Mouse (Mus musculus) erythroblast, embryonic 14.5 days (primary cell): Measurements from ENCODE around the gene Gclm. TPM values are rescaled to one million over a fixed set of nuclear protein-coding genes. Genes with fewer than 3 reads are reported as not detected.

ENCODE experiments used
- H3K27me3 ChIP-seq: 2 replicates; pipeline ENCODE4 v1.6.1; 2012; ENCODE audit warnings: inconsistent platforms; ENCODE audit not compliant: control insufficient read depth
- H3K36me3 ChIP-seq: 2 replicates; pipeline ENCODE4 v1.6.1; 2012; ENCODE audit warnings: mild to moderate bottlenecking, inconsistent platforms; ENCODE audit not compliant: control insufficient read depth
- H3K4me1 ChIP-seq: 2 replicates; pipeline ENCODE4 v1.6.1; 2012; ENCODE audit warnings: inconsistent platforms; ENCODE audit not compliant: control insufficient read depth
- H3K4me3 ChIP-seq: replicated peaks from 2 replicates; pipeline ENCODE3; 2012; ENCODE audit warnings: moderate library complexity, mild to moderate bottlenecking, inconsistent platforms
- H3K9me3 ChIP-seq: 2 replicates; pipeline ENCODE4 v1.6.1; 2012; ENCODE audit warnings: low read length, inconsistent platforms, mixed read lengths; ENCODE audit not compliant: control insufficient read depth
- GATA1 ChIP-seq: IDR thresholded peaks from 2 replicates; pipeline ENCODE4 v1.6.1; 2012; ENCODE audit warnings: low read length, inconsistent platforms, mixed read lengths
- TAL1 ChIP-seq: IDR thresholded peaks from 3 replicates; pipeline ENCODE4 v1.6.1; 2012; ENCODE audit warnings: low read length, inconsistent platforms, mixed read lengths
- polyA plus RNA-seq: library from polyadenylated mRNA; stranded (reverse); fragments of >175 nt; gene quantifications from 2 replicates; pipeline ENCODE4 v1.2.3, GENCODE M21; 2012

Gclm gene
- polyA plus RNA-seq, 1 experiment: 137 TPM

DNA sequence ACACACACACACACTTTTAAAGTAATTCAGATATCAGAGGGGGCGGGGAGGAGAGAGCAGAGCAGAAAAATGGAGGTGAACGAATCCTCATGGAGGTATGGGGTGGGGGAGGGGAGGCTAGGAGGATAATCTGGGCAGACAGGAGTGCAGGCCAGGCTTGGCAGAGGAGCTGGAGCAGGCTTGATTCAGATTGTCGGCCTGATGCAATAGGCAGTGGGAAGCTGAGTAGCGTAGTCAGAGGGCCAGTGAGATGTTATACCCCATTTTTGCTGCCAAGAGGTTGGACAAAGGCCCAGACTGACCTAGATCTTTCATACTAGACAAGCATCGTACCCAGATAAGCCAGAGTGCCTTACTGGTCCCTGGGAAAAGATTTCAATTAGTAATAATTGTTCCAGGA is 51.6 kb downstream of the Gclm start:
- TF ChIP-seq GATA1: no peak
- no peak for TF ChIP-seq TAL1
- no peaks in the 10 kb centered on the region for H3K9me3 ChIP-seq
- H3K4me3 ChIP-seq: no peak overlapping the region
- H3K36me3 ChIP-seq: no peaks in the 10 kb centered on the region
- H3K27me3 ChIP-seq: peaks cover 29% of the 10 kb centered on the region
- peaks cover 31% of the 10 kb centered on the region for H3K4me1 ChIP-seq

GRCm38 (mm10) chr3:122300983-122301919 is 55.9 kb downstream of the Gclm start:
- Histone ChIP-seq H3K9me3 (no peaks in the 10 kb centered on the region), H3K4me1 (no peaks in the 10 kb centered on the region), H3K36me3 (no peaks in the 10 kb centered on the region), H3K4me3 (no peak overlapping the region), H3K27me3 (no peaks in the 10 kb centered on the region; the same call in 1 of the 2 replicates)
- TF ChIP-seq TAL1 (no peak), GATA1 (no peak)

DNA sequence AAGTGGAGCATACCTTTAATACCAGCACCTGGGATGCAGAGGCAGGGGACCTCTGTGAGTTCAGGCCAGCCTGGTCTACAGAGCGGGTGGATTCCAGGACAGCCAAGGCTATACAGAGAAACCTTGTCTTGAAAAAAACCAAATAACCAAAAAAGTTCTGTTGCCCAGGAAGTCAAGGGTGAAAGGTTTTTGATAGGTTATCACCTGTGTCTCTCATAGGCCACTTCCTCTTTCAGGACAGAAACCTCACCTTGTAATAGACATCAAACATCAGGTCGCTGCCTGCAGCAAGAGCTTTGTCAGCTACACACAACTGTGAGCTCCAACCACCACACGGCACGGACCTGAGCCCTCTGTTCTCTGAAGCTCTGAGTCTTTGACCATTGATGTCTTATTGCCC is 59.2 kb downstream of the Gclm start:
- no peaks in the 10 kb centered on the region for H3K36me3 ChIP-seq
- no peak overlapping the region for H3K4me3 ChIP-seq
- TF ChIP-seq TAL1 (no peak), GATA1 (no peak)
- H3K4me1 ChIP-seq: no peaks in the 10 kb centered on the region
- no peaks in the 10 kb centered on the region for H3K9me3 ChIP-seq
- H3K27me3 ChIP-seq: no peaks in the 10 kb centered on the region

DNA sequence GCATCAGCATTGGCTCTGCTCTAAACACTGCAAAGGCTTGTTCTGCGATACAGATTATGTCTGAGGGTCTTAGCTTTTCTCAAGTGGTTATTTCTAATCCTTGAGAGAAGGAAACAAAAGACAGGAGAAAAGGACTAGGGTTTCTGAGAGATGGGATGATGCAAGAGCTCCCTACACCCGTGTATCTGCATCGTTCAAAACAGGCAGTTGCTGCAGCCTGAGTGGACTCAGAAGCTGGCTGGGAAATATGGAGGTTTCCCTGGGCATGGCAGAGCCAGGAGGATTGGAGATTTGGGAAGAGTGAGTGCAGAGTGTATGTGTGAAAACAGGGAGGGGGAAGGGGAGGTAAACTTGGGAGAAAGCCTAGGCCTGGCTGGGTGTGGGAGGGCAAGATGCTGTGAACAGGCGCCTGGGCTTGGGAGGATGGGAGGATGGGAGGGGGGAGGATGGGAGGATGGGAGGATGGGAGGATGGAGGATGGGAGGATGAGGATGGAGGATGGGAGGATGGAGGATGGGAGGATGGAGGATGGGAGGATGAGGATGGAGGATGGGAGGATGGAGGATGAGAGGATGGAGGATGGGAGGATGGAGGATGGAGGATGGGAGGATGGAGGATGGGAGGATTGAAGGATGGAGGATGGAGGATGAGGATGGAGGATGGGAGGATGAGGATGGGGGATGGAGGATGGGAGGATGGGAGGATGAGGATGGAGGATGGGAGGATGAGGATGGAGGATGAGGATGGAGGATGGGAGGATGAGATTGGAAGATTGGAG is 62.7 kb downstream of the Gclm start:
- H3K9me3 ChIP-seq: no peaks in the 10 kb centered on the region
- H3K27me3 ChIP-seq: no peaks in the 10 kb centered on the region
- no peaks in the 10 kb centered on the region for H3K36me3 ChIP-seq
- no peak overlapping the region for H3K4me3 ChIP-seq
- H3K4me1 ChIP-seq: no peaks in the 10 kb centered on the region
- TF ChIP-seq TAL1 (no peak), GATA1 (no peak)

GRCm38 (mm10) chr3:122308981-122309380 is 63.6 kb downstream of the Gclm start:
- Histone ChIP-seq H3K9me3 (no peaks in the 10 kb centered on the region), H3K27me3 (no peaks in the 10 kb centered on the region), H3K36me3 (no peaks in the 10 kb centered on the region), H3K4me3 (no peak overlapping the region), H3K4me1 (no peaks in the 10 kb centered on the region)
- TF ChIP-seq TAL1 (no peak), GATA1 (no peak)

- no peaks in the 10 kb centered on the region; the same call in 1 of the 2 replicates for H3K27me3 ChIP-seq
- H3K4me1 ChIP-seq: no peaks in the 10 kb centered on the region
- no peaks in the 10 kb centered on the region for H3K36me3 ChIP-seq
- H3K4me3 ChIP-seq: no peak overlapping the region
- H3K9me3 ChIP-seq: no peaks in the 10 kb centered on the region
- TF ChIP-seq GATA1 (no peak), TAL1 (no peak)
Measured at GRCm38 (mm10) chr3:122312078-122312477, 66.7 kb downstream of the Gclm start.

DNA sequence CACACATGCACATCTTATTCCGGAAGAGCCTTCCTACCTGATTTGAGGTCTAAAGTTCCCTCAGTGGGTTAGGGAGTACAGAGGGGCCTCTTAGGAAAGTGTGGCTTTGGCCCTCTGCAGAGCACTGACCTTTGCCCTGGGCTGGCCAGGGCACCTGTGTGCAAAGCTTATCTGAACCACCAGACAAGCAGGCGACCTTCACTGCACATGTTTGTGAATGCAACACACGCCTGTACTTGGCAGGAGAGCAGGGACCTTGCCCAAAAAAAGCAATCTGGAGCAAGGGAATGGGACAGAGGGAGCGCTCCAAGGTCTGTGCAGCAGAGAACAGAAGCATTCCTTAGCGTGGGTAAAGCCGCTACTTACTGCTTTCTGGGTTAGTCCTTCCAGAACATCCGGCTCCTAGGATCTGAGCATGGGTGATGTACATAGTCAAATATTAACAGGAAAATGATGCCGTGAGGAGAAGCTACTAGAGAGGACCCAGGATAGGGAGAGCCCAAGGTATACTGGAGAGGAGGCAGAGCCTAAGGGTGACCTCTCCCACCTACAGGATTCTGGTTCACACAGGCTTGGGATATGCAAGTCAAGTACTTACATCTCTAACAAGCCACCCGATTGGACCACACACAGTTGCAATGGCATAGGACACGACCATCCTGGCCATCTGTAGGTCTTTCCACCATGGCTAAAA is 67.7 kb downstream of the Gclm start:
- Histone ChIP-seq H3K9me3 (no peaks in the 10 kb centered on the region), H3K4me1 (no peaks in the 10 kb centered on the region)

GRCm38 (mm10) chr3:122313936-122314335 is 68.6 kb downstream of the Gclm start:
- H3K4me1 ChIP-seq: no peaks in the 10 kb centered on the region
- H3K9me3 ChIP-seq: no peaks in the 10 kb centered on the region
- H3K4me3 ChIP-seq: no peak overlapping the region
- H3K27me3 ChIP-seq: no peaks in the 10 kb centered on the region; the same call in 1 of the 2 replicates
- TF ChIP-seq TAL1: no peak
- no peak for TF ChIP-seq GATA1
- no peaks in the 10 kb centered on the region for H3K36me3 ChIP-seq

More for the DNA sequence above, 67.7 kb downstream of the Gclm start:
- H3K4me3 ChIP-seq: no peak overlapping the region
- TF ChIP-seq TAL1: no peak
- no peak for TF ChIP-seq GATA1
- no peaks in the 10 kb centered on the region for H3K36me3 ChIP-seq
- no peaks in the 10 kb centered on the region; the same call in 1 of the 2 replicates for H3K27me3 ChIP-seq
